Mouse (Mus musculus) G1E (cell line): Measurements from ENCODE around the gene Chchd10.

ENCODE experiments used
- CTCF ChIP-seq: IDR thresholded peaks from 2 replicates; pipeline ENCODE4 v1.5.1; 2012; ENCODE audit warnings: low read depth, low read length, inconsistent platforms, mixed read lengths
- GATA1 ChIP-seq: IDR thresholded peaks from 2 replicates; pipeline ENCODE4 v1.6.1; 2012; ENCODE audit warnings: borderline replicate concordance, low read length, inconsistent platforms, mixed read lengths
- GATA2 ChIP-seq: IDR thresholded peaks from 2 replicates; pipeline ENCODE4 v1.6.1; 2012; ENCODE audit warnings: low read depth, low read length, inconsistent platforms, borderline replicate concordance
- POLR2AphosphoS5 ChIP-seq: IDR thresholded peaks from 2 replicates; pipeline ENCODE4 v1.6.1; 2012; ENCODE audit warnings: low read depth, low read length, inconsistent platforms; ENCODE audit not compliant: insufficient replicate concordance
- TAL1 ChIP-seq: conservative IDR thresholded peaks from 2 replicates; pipeline ENCODE4 v1.6.1; 2012; ENCODE audit warnings: low read depth, low read length, inconsistent platforms, mixed read lengths

DNA sequence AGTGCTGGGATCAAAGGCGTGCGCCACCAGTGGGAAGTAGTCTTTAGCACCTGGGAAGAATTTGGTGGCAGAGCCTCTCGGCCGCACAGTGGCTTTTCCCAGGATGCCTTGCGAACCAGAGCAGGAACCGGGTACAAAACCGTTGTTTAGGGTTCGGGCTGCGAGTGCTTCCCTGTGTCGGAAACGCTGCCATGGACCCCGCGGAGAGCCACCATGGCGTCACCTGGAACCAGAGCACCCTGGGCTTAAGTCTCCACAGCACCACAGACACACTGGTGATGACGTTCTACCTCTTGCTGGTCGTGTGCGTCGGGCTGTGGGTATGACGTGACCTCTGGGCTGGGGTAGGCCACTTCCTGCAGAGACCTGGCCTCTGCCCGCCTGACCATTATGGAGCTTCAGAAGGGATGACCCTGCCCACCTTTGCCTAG, 21.5 kb downstream of the Chchd10 start, which contains the start of gene Gm5134:
- TF ChIP-seq CTCF, result no peak
- no peak for TF ChIP-seq GATA1
- no peak for TF ChIP-seq POLR2AphosphoS5
- no peak for TF ChIP-seq TAL1
- TF ChIP-seq GATA2, result no peak
